Mouse (Mus musculus) embryo, embryonic 11 days (tissue): ENCODE data around the gene Zbtb8a.

Experiments
- DNase-seq: peaks from one replicate; pipeline ENCODE4 v3.0.0-alpha.2; 2015

The Zbtb8a gene

DNA sequence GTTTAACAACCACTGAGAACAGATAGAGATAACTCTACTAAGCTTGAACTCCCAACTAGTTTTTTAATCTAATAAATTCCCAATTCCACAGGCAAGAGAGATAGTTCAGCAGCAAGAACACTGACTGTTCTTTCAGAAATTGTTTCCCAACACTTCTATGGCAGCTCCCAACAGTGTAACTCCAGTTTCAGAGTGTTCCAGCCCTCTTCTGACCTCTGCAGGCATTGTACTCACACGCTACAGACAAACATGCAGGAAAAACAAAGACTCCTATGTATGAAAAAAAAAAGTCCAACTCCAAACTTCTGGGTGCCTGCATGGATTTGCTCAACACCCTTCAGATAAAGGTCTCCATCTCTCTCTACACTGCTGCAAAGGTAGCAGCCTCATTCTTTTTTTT is 45.1 kb downstream of the Zbtb8a start:
- DNase-seq: no peak

DNA sequence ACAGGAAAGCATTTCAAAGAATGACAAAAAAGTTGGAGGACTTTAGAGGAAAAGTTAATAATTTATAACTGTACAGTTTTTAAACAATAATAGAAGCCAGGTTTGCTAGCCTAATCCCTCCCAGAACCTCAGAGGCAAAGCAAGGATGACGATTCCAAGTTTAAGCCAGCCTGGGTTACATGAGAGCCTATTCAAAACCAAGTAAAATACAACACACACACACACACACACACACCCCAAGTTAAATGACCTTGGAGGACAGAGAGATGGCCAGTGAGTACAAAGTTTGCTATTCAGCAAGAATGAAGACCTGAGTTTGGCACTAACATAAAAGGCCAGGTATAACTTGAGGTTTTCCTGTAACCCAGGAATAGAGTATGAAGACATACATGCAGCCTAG is 51.7 kb downstream of the Zbtb8a start:
- DNase-seq: no peak

DNA sequence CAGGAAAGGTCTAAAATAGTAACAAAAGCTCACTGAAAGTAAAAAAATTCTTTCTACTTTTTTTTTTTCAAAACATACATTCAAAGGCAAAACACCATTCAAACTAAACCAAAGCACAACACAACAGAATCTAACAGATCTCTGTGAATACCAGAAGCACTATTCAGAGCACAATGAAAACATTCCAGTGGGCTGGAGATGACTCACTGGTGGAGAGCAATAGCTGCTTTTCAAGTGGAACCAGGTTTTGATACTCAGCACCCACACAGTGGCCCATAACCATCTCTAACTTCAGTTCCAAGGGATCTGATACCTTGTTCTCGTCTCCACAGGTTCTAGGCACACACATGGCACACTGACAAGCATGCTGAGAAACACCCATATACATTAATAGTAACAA is 53.2 kb downstream of the Zbtb8a start:
- no peak for DNase-seq

GRCm38 (mm10) chr4:129323491-129323890 is 54.4 kb downstream of the Zbtb8a start:
- no peak for DNase-seq

GRCm38 (mm10) chr4:129322042-129322441 is 55.9 kb downstream of the Zbtb8a start:
- DNase-seq: no peak

GRCm38 (mm10) chr4:129320876-129321275 is 57.0 kb downstream of the Zbtb8a start:
- DNase-seq: no peak

DNA sequence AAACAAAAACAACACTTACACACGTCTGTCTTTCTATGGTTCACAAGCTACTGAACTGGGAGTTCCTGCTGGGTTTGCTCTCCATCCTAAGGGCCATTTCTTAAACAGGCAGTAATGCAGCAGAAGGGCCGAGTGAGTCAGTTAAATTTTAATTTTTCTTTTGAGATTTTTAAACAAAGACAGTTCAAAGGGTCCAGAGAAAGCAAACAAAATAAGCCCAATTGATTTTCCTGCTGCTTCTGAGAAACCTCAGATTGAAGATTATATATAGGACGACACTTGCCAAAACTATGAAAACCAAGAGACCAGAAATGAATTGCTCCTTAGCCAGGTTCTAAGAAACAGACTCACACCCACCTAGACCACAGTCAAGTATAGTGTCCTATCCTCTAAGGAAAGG is 64.0 kb downstream of the Zbtb8a start:
- no peak for DNase-seq

GRCm38 (mm10) chr4:129307936-129308335 is 70.0 kb downstream of the Zbtb8a start:
- no peak for DNase-seq

GRCm38 (mm10) chr4:129304306-129304705 is 73.6 kb downstream of the Zbtb8a start:
- DNase-seq: no peak

- DNase-seq: no peak
These were observed 74.1 kb downstream of the Zbtb8a start for GRCm38 (mm10) chr4:129303816-129304215.
